Mouse (Mus musculus) erythroblast, embryonic 14.5 days (primary cell): ENCODE results near the gene Mdc1.

Experiments
- GATA1 ChIP-seq: IDR thresholded peaks from 2 replicates; pipeline ENCODE4 v1.6.1; 2012; ENCODE audit warnings: low read length, inconsistent platforms, mixed read lengths
- TAL1 ChIP-seq: IDR thresholded peaks from 3 replicates; pipeline ENCODE4 v1.6.1; 2012; ENCODE audit warnings: low read length, inconsistent platforms, mixed read lengths

GRCm38 (mm10) chr17:35850974-35851373 is 9.7 kb downstream of the Mdc1 start:
- no peak for TF ChIP-seq TAL1
- TF ChIP-seq GATA1 = no peak
